Mouse (Mus musculus) liver, adult (tissue): ENCODE results near the gene Fshb.

Source experiments
- GATA4 ChIP-seq: IDR thresholded peaks from 2 replicates; pipeline ENCODE4 v1.6.1; 2014; ENCODE audit warnings: mild to moderate bottlenecking, low read length; ENCODE audit not compliant: insufficient replicate concordance

Fshb gene

DNA sequence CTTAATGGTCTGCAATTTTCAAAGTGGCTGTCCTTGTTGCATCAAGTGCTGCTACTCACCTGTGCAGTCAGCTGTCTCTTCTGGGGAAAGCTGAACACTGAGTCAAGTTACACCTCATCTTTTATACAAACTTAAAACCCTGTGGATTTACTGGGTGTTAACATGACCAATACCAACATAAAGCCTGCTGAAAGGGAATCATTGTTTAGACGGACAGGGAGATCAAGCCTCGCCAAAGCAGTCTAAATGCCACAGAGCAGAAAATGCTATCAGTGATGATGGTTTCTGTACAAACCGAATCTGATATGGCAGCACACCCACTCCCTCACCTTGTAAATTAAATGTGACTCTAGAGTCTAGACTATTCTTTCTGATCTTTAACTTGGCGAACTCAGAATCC is at the start of gene Fshb:
TSS of gene Fshb (minus strand) at position 101 of the 400 bp plus-strand sequence.
- no peak for TF ChIP-seq GATA4

- TF ChIP-seq GATA4, result no peak
Measured at GRCm38 (mm10) chr2:107084256-107084655, 24.8 kb upstream of the Fshb start.

DNA sequence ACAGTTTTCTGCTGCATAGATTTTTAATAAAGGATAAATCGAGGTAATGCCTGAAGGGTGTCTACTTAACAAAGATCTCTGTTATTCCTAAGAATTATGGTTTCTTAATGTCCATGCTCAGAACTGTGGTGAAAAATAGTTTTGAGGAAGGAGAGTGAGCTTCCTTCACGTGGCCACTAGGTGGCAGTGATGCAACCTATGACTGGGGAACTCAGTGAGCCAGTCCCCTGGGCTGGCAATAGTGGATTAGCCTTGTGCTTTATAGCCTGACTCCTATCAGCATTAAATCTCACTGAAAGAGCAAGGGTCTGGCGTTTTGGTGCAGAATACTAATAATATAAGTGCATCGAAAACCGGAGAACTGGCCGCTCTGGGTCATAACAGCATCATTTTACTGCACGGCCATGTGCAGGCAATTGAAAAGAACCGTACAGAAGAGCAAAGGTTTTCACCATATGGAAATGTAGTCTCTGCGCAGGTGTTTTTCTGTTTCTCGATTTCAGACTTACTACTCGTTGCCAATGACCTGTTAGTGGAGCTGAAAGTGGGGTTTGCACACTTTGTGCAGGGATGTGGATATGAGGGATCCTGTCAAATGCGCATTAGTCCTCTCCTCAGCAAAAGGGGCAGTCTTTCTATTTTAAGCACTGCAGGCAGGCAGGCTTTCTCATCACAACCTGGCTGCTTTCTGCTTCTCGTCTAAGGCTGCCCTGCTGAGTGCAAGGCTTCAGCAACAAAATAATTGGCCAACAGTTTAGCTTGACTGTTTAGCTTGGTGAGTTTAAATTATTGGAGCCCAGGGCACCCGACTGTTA is 23.8 kb upstream of the Fshb start:
- TF ChIP-seq GATA4, result no peak

GRCm38 (mm10) chr2:107063260-107063659 is 3.8 kb upstream of the Fshb start:
- no peak for TF ChIP-seq GATA4

- no peak for TF ChIP-seq GATA4
Measured at GRCm38 (mm10) chr2:107045955-107046354, 13.5 kb downstream of the Fshb start.

DNA sequence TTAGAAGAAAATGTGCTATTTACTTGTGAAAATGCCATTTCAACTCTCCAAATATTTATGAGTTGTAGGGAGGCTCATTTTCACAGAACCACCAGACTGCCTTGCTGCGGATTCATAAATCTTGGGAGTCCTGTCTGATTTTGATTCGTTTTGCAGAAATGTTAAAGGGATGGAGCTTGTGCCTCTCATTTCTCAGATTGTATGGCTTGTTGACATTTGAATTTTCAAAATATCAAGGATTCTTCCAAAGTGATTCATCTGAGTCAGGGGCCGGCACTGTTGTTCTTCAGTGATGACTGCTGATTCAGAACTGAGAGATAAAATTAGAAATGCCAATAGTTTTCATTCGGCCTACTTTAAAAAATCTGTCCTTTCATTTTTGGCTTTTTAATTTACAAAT is 18.6 kb downstream of the Fshb start:
- TF ChIP-seq GATA4, result no peak

DNA sequence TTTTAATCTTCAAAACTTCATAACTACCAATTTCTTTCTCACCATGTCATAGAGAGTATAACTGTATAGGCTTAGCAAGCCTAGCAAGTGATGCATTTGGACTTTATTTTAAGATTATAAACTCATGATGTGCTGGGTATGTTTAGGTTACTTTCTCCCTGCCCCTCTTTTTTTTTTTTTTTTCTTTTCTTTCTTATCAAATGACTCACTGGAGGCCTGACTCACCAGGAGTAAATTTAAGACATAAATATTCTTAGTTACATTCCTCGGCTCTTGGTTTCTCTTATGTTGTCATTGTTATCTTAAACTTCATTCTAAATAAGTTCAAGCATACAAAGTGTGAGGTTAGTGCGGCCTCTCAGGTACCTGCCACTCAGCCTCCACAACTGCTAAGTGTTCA is 23.5 kb downstream of the Fshb start:
- TF ChIP-seq GATA4, result no peak

GRCm38 (mm10) chr2:107024694-107025093 is 34.8 kb downstream of the Fshb start:
- TF ChIP-seq GATA4, result no peak

GRCm38 (mm10) chr2:107022713-107023112 is 36.7 kb downstream of the Fshb start:
- TF ChIP-seq GATA4, result no peak

- no peak for TF ChIP-seq GATA4
Measured at GRCm38 (mm10) chr2:107019331-107019730, 40.1 kb downstream of the Fshb start.

DNA sequence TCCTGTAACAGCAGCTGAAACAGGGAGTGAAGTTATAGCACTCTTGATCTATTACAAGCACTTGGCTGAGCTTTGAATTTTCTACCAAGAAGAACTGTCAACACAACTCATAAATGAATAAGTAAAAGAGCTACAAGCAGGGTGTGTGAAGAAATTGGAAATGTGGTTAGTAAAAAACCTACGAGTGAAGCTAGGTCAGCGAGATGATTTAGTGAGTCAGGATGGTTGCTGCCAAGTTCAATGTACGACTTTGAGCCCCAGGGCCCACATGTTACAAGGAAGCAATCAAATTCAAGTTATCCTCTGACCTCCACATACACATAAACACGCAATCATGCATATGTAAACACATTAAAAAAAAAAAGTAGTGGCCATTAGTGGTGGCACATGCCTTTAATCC is 46.3 kb downstream of the Fshb start:
- no peak for TF ChIP-seq GATA4

- no peak for TF ChIP-seq GATA4
Measured at GRCm38 (mm10) chr2:107012318-107012717, 47.1 kb downstream of the Fshb start.

- no peak for TF ChIP-seq GATA4
Measured at GRCm38 (mm10) chr2:107010160-107010559, 49.3 kb downstream of the Fshb start.

- no peak for TF ChIP-seq GATA4
Measured at GRCm38 (mm10) chr2:107006378-107006777, 53.1 kb downstream of the Fshb start.
